In the genomic region with DNA sequence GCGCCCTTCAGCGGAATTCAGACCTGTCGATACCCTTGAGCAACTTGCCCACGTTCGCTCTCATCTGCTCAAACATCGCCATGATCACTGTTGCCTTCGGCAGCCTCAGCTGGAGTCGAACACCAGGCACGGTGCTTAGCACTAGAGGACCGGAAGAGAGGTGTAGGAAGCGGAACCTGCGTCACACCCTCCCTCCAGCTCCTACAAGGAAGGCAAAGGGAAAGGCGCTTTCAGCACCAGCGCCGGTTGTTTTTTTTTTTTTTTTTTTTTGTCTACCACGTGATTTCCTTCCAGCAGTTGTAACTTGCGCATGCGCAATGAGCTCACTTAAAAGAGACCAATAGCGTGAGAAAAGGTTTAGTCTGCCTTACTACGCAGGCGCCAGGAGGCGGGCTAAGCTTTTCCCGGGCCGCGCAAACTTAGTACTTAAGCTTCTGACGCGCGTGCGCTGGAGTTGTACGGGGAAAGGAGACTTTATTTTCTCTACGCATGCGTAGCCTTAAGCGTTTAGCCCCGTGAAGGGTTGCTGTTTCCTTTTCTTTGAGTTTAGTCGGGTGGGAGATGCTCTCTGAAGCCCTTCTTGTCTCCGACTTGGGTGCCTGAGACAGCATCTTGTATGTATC, we compare ENCODE assay signal across 8 mouse cellular contexts. TPM values are rescaled to one million over a fixed set of nuclear protein-coding genes. Genes with fewer than 3 reads are reported as not detected.
DNase-seq lines count a peak whose midpoint lies in the region; ATAC-seq lines count a peak whose summit lies in the region.

A gene (minus strand): TSS at position 214 of the 623 bp plus-strand sequence.
A gene (plus strand): TSS at position 400 of the 623 bp plus-strand sequence.

- peak; percentile 97 for ATAC-seq in hindbrain, embryonic 14.5 days (ENCODE audit: low FRiP score)

- peak within 1 kb of the TSS; percentile 96 for H3K4me2 ChIP-seq in hindbrain, embryonic 14.5 days (replicated peaks)

- DNase-seq in R1 (ENCODE audit: low read depth, low spot score): peak; percentile 100
- peak; percentile 91 to 96 for DNase-seq in cerebellum, postnatal 25 days
- peak; percentile 88 to 94 for DNase-seq in frontal cortex, postnatal 25 days (ENCODE audit: low spot score in 2 of 2)
- DNase-seq in hindbrain, embryonic 14.5 days (ENCODE audit: low spot score): peak; percentile 100
- peak; percentile 94 to 95 for DNase-seq in layer of hippocampus, postnatal 36 days
- peak; percentile 99 for DNase-seq in lung, postnatal 36 days
- peak; percentile 100 for DNase-seq in retina, postnatal 1 day
- peak; percentile 81 to 94 for DNase-seq in urinary bladder, adult 18-20 months (ENCODE audit: low spot score in 2 of 2)

- peak within 1 kb of the TSS; percentile 72 for H3K27ac ChIP-seq in hindbrain, embryonic 14.5 days

- H3K9me3 ChIP-seq in hindbrain, embryonic 14.5 days (ENCODE audit: control insufficient read depth, low read length): no peaks in the 10 kb centered on the region

- H3K4me1 ChIP-seq in hindbrain, embryonic 14.5 days (replicated peaks; ENCODE audit: control insufficient read depth, insufficient read depth, low read length): peaks cover 18% of the 10 kb centered on the region

- WGBS in hindbrain, embryonic 14.5 days: under 1% methylated on average over 36 of the region's 36 CpGs

- H3K36me3 ChIP-seq in hindbrain, embryonic 14.5 days (replicated peaks; ENCODE audit: control insufficient read depth, insufficient read depth): peaks cover 28% of the 10 kb centered on the region

- peak within 1 kb of the TSS; percentile 81 for H3K9ac ChIP-seq in hindbrain, embryonic 14.5 days

- peak within 1 kb of the TSS; percentile 80 for H3K4me3 ChIP-seq in hindbrain, embryonic 14.5 days (replicated peaks; ENCODE audit: low read length)

- H3K27me3 ChIP-seq in hindbrain, embryonic 14.5 days (ENCODE audit: control insufficient read depth, insufficient read depth, low read length): no peaks in the 10 kb centered on the region

RNA-seq across cellular contexts. Expression of the first gene that starts in this region (rescaled TPM):
- polyA plus RNA-seq in hindbrain, embryonic 14.5 days (2014; fragmentation: Nextera tagmentation; extraction: Ambion mirVana): 291 and 321 TPM in 2 replicates
- total RNA-seq in layer of hippocampus, postnatal 36 days (2021): 100 to 1,000 TPM; 190 to 196 TPM

RNA-seq across cellular contexts. Expression of the second gene that starts in this region (rescaled TPM):
- polyA plus RNA-seq in hindbrain, embryonic 14.5 days (2014; fragmentation: Nextera tagmentation; extraction: Ambion mirVana): 8.6 and 10.4 TPM in 2 replicates
- 1 to 10 TPM; 1.7 to 1.9 TPM for total RNA-seq in layer of hippocampus, postnatal 36 days (2021)

Comparison
In these comparisons a context has a peak if more than half of its experiments do, and no peak if none do; other contexts are left out.
1. Peak in every context shown above with its lines: DNase-seq, ATAC-seq, H3K4me3 ChIP-seq and H3K27ac ChIP-seq.